Mouse (Mus musculus): Measurements from ENCODE around the gene Afap1.

Gene Afap1

GRCm38 (mm10) chr5:35893093-35893804, at the start of gene Afap1:
TSS of gene Afap1 (plus strand) at chr5:35893319.
- peak; percentile 99 to 100 for DNase-seq (ENCODE audit: low spot score in 2 of 2)

- DNase-seq (ENCODE audit: low spot score in 2 of 2): no peak
These were observed 41.6 kb upstream of the Afap1 start for GRCm38 (mm10) chr5:35851485-35851884.

GRCm38 (mm10) chr5:35853463-35853862, 39.7 kb upstream of the Afap1 start:
- no peak for DNase-seq (ENCODE audit: low spot score in 2 of 2)

- no peak for DNase-seq (ENCODE audit: low spot score in 2 of 2)
These were observed 36.9 kb upstream of the Afap1 start for GRCm38 (mm10) chr5:35856245-35856644.

- peak; percentile 18 to 74 for DNase-seq (ENCODE audit: low spot score in 2 of 2)
These were observed 35.0 kb upstream of the Afap1 start for GRCm38 (mm10) chr5:35858069-35858468.

- DNase-seq (ENCODE audit: low spot score in 2 of 2): no peak
These were observed 31.7 kb upstream of the Afap1 start for GRCm38 (mm10) chr5:35861456-35861855.

- no peak for DNase-seq (ENCODE audit: low spot score in 2 of 2)
These were observed 23.1 kb upstream of the Afap1 start for GRCm38 (mm10) chr5:35869973-35870372.

GRCm38 (mm10) chr5:35870408-35871012, 22.6 kb upstream of the Afap1 start:
- peak; percentile 53 to 67 for DNase-seq (ENCODE audit: low spot score in 2 of 2)

GRCm38 (mm10) chr5:35873382-35873781, 19.7 kb upstream of the Afap1 start:
- no peak for DNase-seq (ENCODE audit: low spot score in 2 of 2)

GRCm38 (mm10) chr5:35876236-35876635, 16.9 kb upstream of the Afap1 start:
- DNase-seq (ENCODE audit: low spot score in 2 of 2): no peak

GRCm38 (mm10) chr5:35879199-35879598, 13.9 kb upstream of the Afap1 start:
- DNase-seq (ENCODE audit: low spot score in 2 of 2): no peak

- DNase-seq (ENCODE audit: low spot score in 2 of 2): no peak
These were observed 10.7 kb upstream of the Afap1 start for GRCm38 (mm10) chr5:35882391-35882790.

- DNase-seq (ENCODE audit: low spot score in 2 of 2): peak in 1 of 2 experiments; percentile 50
These were observed 8.9 kb upstream of the Afap1 start for GRCm38 (mm10) chr5:35884262-35884661.

- DNase-seq (ENCODE audit: low spot score in 2 of 2): no peak
These were observed 8.4 kb upstream of the Afap1 start for GRCm38 (mm10) chr5:35884689-35885088.

- no peak for DNase-seq (ENCODE audit: low spot score in 2 of 2)
These were observed 4.2 kb upstream of the Afap1 start for GRCm38 (mm10) chr5:35888959-35889358.

GRCm38 (mm10) chr5:35889641-35890040, 3.5 kb upstream of the Afap1 start:
- no peak for DNase-seq (ENCODE audit: low spot score in 2 of 2)

- no peak for DNase-seq (ENCODE audit: low spot score in 2 of 2)
These were observed 2.0 kb upstream of the Afap1 start for GRCm38 (mm10) chr5:35890985-35891730.

GRCm38 (mm10) chr5:35892363-35892762, 756 bp upstream of the Afap1 start:
- DNase-seq (ENCODE audit: low spot score in 2 of 2): no peak

GRCm38 (mm10) chr5:35893805-35894260, 714 bp downstream of the Afap1 start:
- peak; percentile 42 to 49 for DNase-seq (ENCODE audit: low spot score in 2 of 2)

- DNase-seq (ENCODE audit: low spot score in 2 of 2): peak in 1 of 2 experiments; percentile 10
These were observed 1.4 kb downstream of the Afap1 start for GRCm38 (mm10) chr5:35894295-35895047.

GRCm38 (mm10) chr5:35895926-35896325, 2.8 kb downstream of the Afap1 start:
- no peak for DNase-seq (ENCODE audit: low spot score in 2 of 2)

- no peak for DNase-seq (ENCODE audit: low spot score in 2 of 2)
These were observed 3.4 kb downstream of the Afap1 start for GRCm38 (mm10) chr5:35896556-35896955.

Data from thymus, postnatal 10 days (tissue).